Mouse (Mus musculus): ENCODE measurements at regions not wholly inside any gene's neighbourhood (a gene's known extent, or its start where the extent isn't known, plus 50 kb on each side); places are given as distances from the start of the nearest gene placed in this dataset.

GRCm38 (mm10) chr15:96829941-96830340 is 130.4 kb upstream of the Slc38a2 start:
- TF ChIP-seq CHD2 (IDR thresholded peaks at IDR 0.05; ENCODE audit: low read length): no peak
- no peak for TF ChIP-seq POLR2A (IDR thresholded peaks at IDR 0.05; ENCODE audit: low read depth, low read length)
- no peak for TF ChIP-seq CTCF (conservative IDR thresholded peaks at IDR 0.05 in 1 of 2, IDR thresholded peaks at IDR 0.05 in 1 of 2; ENCODE audit: low read depth in 2 of 2, low read length in 2 of 2)
- no peak for TF ChIP-seq EP300 (IDR thresholded peaks at IDR 0.05; ENCODE audit: low read length)
- TF ChIP-seq MEF2A (IDR thresholded peaks at IDR 0.05; ENCODE audit: borderline replicate concordance, low read depth, low read length): no peak
- no peak for TF ChIP-seq MXI1 (IDR thresholded peaks at IDR 0.05; ENCODE audit: low read depth, low read length)
- TF ChIP-seq USF1 (IDR thresholded peaks at IDR 0.05; ENCODE audit: low read depth, low read length): no peak
- TF ChIP-seq PAX5 (IDR thresholded peaks at IDR 0.05; ENCODE audit: low read length): no peak
- no peak for TF ChIP-seq E2F4 (IDR thresholded peaks at IDR 0.05; ENCODE audit: insufficient replicate concordance, low read depth, low read length)
- TF ChIP-seq MAX (IDR thresholded peaks at IDR 0.05; ENCODE audit: low read length): no peak
- no peak for TF ChIP-seq ZMIZ1 (IDR thresholded peaks at IDR 0.05; ENCODE audit: low read depth, low read length)
- no peak for TF ChIP-seq NRF1 (IDR thresholded peaks at IDR 0.05; ENCODE audit: low read depth, low read length)
- TF ChIP-seq MYC (IDR thresholded peaks at IDR 0.05; ENCODE audit: low read depth, low read length): no peak
- no peak for TF ChIP-seq SIN3A (IDR thresholded peaks at IDR 0.05; ENCODE audit: low read length)
